Mouse (Mus musculus): ENCODE results near the gene Rexo4. TPM values are rescaled to one million over a fixed set of nuclear protein-coding genes. Genes with fewer than 3 reads are reported as not detected.

Gene Rexo4
- polyA plus RNA-seq, 1 experiment: 56.2 TPM

DNA sequence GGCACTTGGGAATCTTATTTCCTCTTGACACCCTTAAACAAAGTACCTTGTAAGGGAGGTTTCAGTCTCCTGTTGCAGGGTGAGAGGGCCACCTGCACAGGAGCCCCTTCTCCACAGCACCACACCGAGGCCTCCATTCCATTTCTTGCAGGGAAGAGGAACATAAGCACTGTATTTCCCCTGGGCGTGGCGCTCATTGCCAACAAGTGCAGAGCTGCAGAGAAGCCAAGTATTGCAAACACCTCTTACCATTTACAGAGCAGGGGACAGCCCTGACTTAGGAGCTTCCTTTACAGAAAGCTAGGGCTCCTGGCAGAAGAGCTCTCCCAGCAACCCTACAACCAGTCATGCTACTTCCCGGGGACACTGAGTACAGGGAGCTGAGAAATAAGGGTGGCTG lies 12.0 kb downstream of the Rexo4 start:
- Histone ChIP-seq H3K27me3 (ENCODE audit: control insufficient read depth, insufficient read depth, low read length) (no peaks in the 10 kb centered on the region), H3K27ac (ENCODE audit: control insufficient read depth, insufficient read depth, low read length) (no peak overlapping the region), H3K4me3 (ENCODE audit: control insufficient read depth, insufficient read depth, low read length) (no peak overlapping the region), H3K4me1 (replicated peaks; ENCODE audit: control insufficient read depth, insufficient read depth, low read length) (peaks cover 2% of the 10 kb centered on the region; the same call in 1 of the 2 replicates), H3K36me3 (ENCODE audit: control insufficient read depth, insufficient read depth, low read length) (peaks cover 43% of the 10 kb centered on the region)
- 95% methylated on average over 4 of the region's 4 CpGs for WGBS
- DNase-seq: no peak
- TF ChIP-seq POLR2A (IDR thresholded peaks at IDR 0.05; ENCODE audit: control insufficient read depth, extremely low read depth, insufficient read depth, low read length, poor library complexity) (no peak), CTCF (IDR thresholded peaks at IDR 0.05; ENCODE audit: borderline replicate concordance, control insufficient read depth, extremely low read depth, insufficient read depth, low read length, poor library complexity) (no peak)

DNA sequence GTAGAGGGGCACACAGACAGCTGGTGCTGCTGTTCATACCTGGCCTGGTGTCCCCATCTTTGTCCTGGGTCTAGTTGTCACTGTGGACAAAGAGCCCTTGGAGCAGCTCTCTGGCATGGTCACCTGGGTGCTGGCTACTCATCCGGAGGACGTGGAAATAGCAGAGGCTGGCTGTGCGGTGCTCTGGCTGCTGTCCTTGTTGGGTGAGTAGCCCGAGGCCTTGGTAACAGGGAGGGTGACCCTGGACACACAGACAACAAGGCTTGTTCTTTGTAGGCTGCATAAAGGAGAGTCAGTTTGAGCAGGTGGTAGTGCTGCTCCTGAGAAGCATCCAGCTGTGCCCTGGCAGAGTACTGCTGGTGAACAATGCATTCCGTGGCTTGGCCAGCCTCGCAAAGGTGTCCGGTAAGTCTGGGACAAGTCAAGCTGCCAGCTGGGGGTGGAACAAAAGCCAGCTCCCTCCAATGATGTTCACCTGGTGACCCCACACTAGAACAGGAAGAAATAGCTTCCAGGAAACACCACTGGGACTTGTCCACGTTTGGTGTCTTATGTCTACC lies 12.8 kb downstream of the Rexo4 start:
- 95% methylated on average over 8 of the region's 8 CpGs for WGBS

DNA sequence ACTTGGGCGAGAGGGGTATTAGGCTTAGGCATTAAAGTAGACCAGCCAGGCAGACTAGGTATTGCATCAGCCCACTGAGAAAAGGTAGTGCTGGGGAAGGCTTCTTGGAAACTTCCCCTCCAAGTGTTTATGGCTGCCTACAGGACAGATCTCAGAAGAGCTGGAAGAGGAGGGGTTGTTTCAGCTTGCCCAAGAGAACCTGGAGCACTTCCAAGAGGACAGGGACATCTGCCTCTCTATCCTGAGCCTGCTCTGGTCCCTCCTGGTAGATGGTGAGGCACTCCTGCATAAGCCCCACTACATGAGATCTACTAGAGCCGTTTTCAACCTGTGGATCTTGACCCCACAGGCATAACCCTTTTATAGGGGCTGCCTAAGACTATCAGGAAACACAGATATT lies 13.8 kb downstream of the Rexo4 start:
- Histone ChIP-seq H3K4me3 (ENCODE audit: control insufficient read depth, insufficient read depth, low read length) (no peak overlapping the region), H3K27me3 (ENCODE audit: control insufficient read depth, insufficient read depth, low read length) (no peaks in the 10 kb centered on the region), H3K4me1 (replicated peaks; ENCODE audit: control insufficient read depth, insufficient read depth, low read length) (peaks cover 2% of the 10 kb centered on the region; the same call in 1 of the 2 replicates), H3K36me3 (ENCODE audit: control insufficient read depth, insufficient read depth, low read length) (peaks cover 25% of the 10 kb centered on the region), H3K27ac (ENCODE audit: control insufficient read depth, insufficient read depth, low read length) (no peak overlapping the region)
- WGBS: 97% methylated on average over 2 of the region's 2 CpGs
- DNase-seq: no peak
- no peak for TF ChIP-seq POLR2A (IDR thresholded peaks at IDR 0.05; ENCODE audit: control insufficient read depth, extremely low read depth, insufficient read depth, low read length, poor library complexity)
- no peak for TF ChIP-seq CTCF (IDR thresholded peaks at IDR 0.05; ENCODE audit: borderline replicate concordance, control insufficient read depth, extremely low read depth, insufficient read depth, low read length, poor library complexity)

More for the DNA sequence above, 12.8 kb downstream of the Rexo4 start:
- TF ChIP-seq POLR2A (IDR thresholded peaks at IDR 0.05; ENCODE audit: control insufficient read depth, extremely low read depth, insufficient read depth, low read length, poor library complexity) (no peak), CTCF (IDR thresholded peaks at IDR 0.05; ENCODE audit: borderline replicate concordance, control insufficient read depth, extremely low read depth, insufficient read depth, low read length, poor library complexity) (no peak)
- H3K36me3 ChIP-seq (ENCODE audit: control insufficient read depth, insufficient read depth, low read length): peaks cover 35% of the 10 kb centered on the region
- no peak for DNase-seq
- H3K27ac ChIP-seq (ENCODE audit: control insufficient read depth, insufficient read depth, low read length): no peak overlapping the region
- no peaks in the 10 kb centered on the region for H3K27me3 ChIP-seq (ENCODE audit: control insufficient read depth, insufficient read depth, low read length)
- H3K4me1 ChIP-seq (replicated peaks; ENCODE audit: control insufficient read depth, insufficient read depth, low read length): peaks cover 2% of the 10 kb centered on the region; the same call in 1 of the 2 replicates
- no peak overlapping the region for H3K4me3 ChIP-seq (ENCODE audit: control insufficient read depth, insufficient read depth, low read length)

DNA sequence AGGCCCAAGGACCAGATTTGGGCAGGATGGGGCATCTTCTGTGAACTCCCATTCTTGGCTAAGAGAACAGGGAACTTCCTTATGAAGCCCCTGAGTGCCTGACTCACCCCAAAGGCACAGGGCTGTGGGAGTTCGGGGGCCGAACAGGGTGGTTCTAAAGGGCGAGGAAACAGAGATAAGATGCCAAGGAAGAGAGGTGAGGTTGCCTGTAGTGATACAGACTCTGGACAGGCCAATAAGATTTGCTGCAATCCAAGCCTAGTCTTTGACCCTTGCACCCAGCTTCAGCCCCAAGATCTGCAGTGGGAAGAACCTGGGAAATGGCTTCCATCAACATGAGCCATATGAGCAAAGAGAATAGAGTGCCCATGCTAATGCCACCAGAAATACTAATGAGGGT lies 20.9 kb downstream of the Rexo4 start:
- H3K36me3 ChIP-seq (ENCODE audit: control insufficient read depth, insufficient read depth, low read length): no peaks in the 10 kb centered on the region
- no peak for DNase-seq
- no peak overlapping the region for H3K27ac ChIP-seq (ENCODE audit: control insufficient read depth, insufficient read depth, low read length)
- no peaks in the 10 kb centered on the region for H3K27me3 ChIP-seq (ENCODE audit: control insufficient read depth, insufficient read depth, low read length)
- H3K4me1 ChIP-seq (replicated peaks; ENCODE audit: control insufficient read depth, insufficient read depth, low read length): no peaks in the 10 kb centered on the region
- no peak overlapping the region for H3K4me3 ChIP-seq (ENCODE audit: control insufficient read depth, insufficient read depth, low read length)
- TF ChIP-seq POLR2A (IDR thresholded peaks at IDR 0.05; ENCODE audit: control insufficient read depth, extremely low read depth, insufficient read depth, low read length, poor library complexity) (no peak), CTCF (IDR thresholded peaks at IDR 0.05; ENCODE audit: borderline replicate concordance, control insufficient read depth, extremely low read depth, insufficient read depth, low read length, poor library complexity) (no peak)
- WGBS: 96% methylated on average over 3 of the region's 3 CpGs

DNA sequence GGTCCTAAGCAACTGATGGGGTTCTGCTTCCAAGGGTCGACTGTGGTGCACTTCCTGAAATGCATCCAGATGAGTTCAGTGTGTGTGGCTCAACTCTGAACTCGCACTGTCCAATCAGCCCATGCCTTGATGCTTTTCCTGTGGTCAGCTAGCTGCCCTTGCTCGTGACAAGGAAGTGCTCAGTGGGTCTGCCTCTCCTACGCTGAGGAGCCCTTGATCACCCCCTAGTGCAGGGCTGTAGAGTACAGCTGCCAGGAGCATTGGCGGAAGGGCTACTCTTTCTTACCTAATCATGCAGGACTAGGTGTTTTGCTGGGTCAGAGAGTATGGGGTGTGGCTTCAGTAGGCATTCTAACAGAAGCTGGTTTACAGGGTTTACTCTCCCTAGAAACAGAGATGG lies 22.6 kb downstream of the Rexo4 start:
- WGBS: 48% methylated on average over 5 of the region's 5 CpGs
- Histone ChIP-seq H3K4me1 (replicated peaks; ENCODE audit: control insufficient read depth, insufficient read depth, low read length) (peaks cover 3% of the 10 kb centered on the region), H3K36me3 (ENCODE audit: control insufficient read depth, insufficient read depth, low read length) (no peaks in the 10 kb centered on the region), H3K27ac (ENCODE audit: control insufficient read depth, insufficient read depth, low read length) (no peak overlapping the region), H3K27me3 (ENCODE audit: control insufficient read depth, insufficient read depth, low read length) (no peaks in the 10 kb centered on the region), H3K4me3 (ENCODE audit: control insufficient read depth, insufficient read depth, low read length) (no peak overlapping the region)
- DNase-seq: no peak
- TF ChIP-seq POLR2A (IDR thresholded peaks at IDR 0.05; ENCODE audit: control insufficient read depth, extremely low read depth, insufficient read depth, low read length, poor library complexity): no peak
- TF ChIP-seq CTCF (IDR thresholded peaks at IDR 0.05; ENCODE audit: borderline replicate concordance, control insufficient read depth, extremely low read depth, insufficient read depth, low read length, poor library complexity): 0 out of 2 replicates have a peak, but pooled peaks have one; percentile 16

DNA sequence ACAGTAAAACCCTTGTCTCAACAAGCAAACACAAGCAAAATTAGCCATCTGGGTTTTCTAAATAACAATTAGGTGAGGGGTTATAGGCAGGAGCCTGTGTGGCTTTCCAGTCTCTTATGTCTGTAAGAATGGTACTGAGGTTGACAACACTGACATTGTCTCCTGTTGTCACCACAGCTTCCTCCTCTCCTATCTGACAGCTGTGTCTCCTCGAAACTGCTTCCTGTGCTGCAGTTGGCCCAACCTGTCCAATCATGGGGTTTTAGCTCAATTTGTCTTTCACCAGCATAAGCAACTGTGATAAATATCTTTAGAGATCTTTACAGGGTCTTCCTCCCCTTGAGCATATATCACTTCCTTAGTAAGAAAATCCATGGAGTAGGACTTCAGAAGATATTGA lies 27.8 kb downstream of the Rexo4 start:
- H3K4me3 ChIP-seq (ENCODE audit: control insufficient read depth, insufficient read depth, low read length): no peak overlapping the region
- 3% methylated on average over 1 of the region's 1 CpGs for WGBS
- TF ChIP-seq CTCF (IDR thresholded peaks at IDR 0.05; ENCODE audit: borderline replicate concordance, control insufficient read depth, extremely low read depth, insufficient read depth, low read length, poor library complexity): no peak
- TF ChIP-seq POLR2A (IDR thresholded peaks at IDR 0.05; ENCODE audit: control insufficient read depth, extremely low read depth, insufficient read depth, low read length, poor library complexity): no peak
- H3K27ac ChIP-seq (ENCODE audit: control insufficient read depth, insufficient read depth, low read length): peak overlapping the region; percentile 75
- DNase-seq: peak; percentile 55
- no peaks in the 10 kb centered on the region for H3K36me3 ChIP-seq (ENCODE audit: control insufficient read depth, insufficient read depth, low read length)
- H3K4me1 ChIP-seq (replicated peaks; ENCODE audit: control insufficient read depth, insufficient read depth, low read length): peaks cover 32% of the 10 kb centered on the region
- H3K27me3 ChIP-seq (ENCODE audit: control insufficient read depth, insufficient read depth, low read length): no peaks in the 10 kb centered on the region

DNA sequence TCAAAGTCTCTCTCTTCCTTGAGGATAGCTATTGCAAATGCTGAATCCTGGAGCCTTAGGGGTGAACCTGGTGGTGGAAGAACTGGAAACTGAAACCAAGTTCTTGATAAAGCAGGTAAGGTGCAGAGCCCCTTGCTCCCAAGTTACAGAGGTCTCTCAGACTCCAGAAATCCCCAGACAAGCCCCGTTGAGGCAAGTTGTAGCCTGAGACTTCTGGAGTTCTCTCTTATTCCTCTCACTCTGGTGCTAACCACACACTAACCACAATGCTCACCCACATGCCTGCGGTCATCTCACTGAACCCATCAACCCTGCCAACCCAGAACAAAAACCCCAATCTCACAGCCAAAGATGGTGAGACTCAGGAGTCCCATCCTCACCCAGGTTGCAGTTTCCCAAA lies 28.9 kb downstream of the Rexo4 start:
- DNase-seq: peak; percentile 43
- no peaks in the 10 kb centered on the region for H3K27me3 ChIP-seq (ENCODE audit: control insufficient read depth, insufficient read depth, low read length)
- no peaks in the 10 kb centered on the region for H3K36me3 ChIP-seq (ENCODE audit: control insufficient read depth, insufficient read depth, low read length)
- H3K27ac ChIP-seq (ENCODE audit: control insufficient read depth, insufficient read depth, low read length): peak overlapping the region; percentile 78
- TF ChIP-seq POLR2A (IDR thresholded peaks at IDR 0.05; ENCODE audit: control insufficient read depth, extremely low read depth, insufficient read depth, low read length, poor library complexity): no peak
- 12% methylated on average over 2 of the region's 2 CpGs for WGBS
- no peak overlapping the region for H3K4me3 ChIP-seq (ENCODE audit: control insufficient read depth, insufficient read depth, low read length)
- peaks cover 38% of the 10 kb centered on the region for H3K4me1 ChIP-seq (replicated peaks; ENCODE audit: control insufficient read depth, insufficient read depth, low read length)

All from thymus, adult 2 months (tissue).